In genomic region chr15:88677568-88677967, GRCm38 (mm10) we compare ENCODE assay signal across 18 mouse cellular contexts. TPM values are rescaled to one million over a fixed set of nuclear protein-coding genes. Genes with fewer than 3 reads are reported as not detected.
DNase-seq lines count a peak whose midpoint lies in the region; ATAC-seq and TF ChIP-seq lines count a peak whose summit lies in the region.
"Had no signal": no experiment of that assay in that cellular context is flagged by ENCODE, and none has a peak within 500 bp of the region (broad histone marks: within the 10 kb centered on the region; RNA-seq: fewer than 3 reads in every experiment).

No protein-coding gene starts in this region.

- DNase-seq in cerebellum, postnatal 4 days (ENCODE audit: low spot score in 2 of 2) = no peak
- peak in 1 of 2 experiments; percentile 46 for DNase-seq in layer of hippocampus, adult 2 months (ENCODE audit: low spot score in 2 of 2)
- no peak for DNase-seq in layer of hippocampus, adult 8-10 months (ENCODE audit: low spot score in 2 of 2)
- peak; percentile 37 for DNase-seq in cerebellum, adult 8-10 months
- peak; percentile 49 to 56 for DNase-seq in cerebellum, postnatal 36 days
- DNase-seq in gastrocnemius, adult 2 months = no peak
- DNase-seq in urinary bladder, postnatal 4 days (ENCODE audit: low spot score in 2 of 2) = no peak
- DNase-seq: adrenal gland, postnatal 14 days; heart, postnatal 10 days; kidney, postnatal 25 days; liver, postnatal 0 days; lung, postnatal 10 days had no signal

- intact Hi-C loops in gastrocnemius, adult 2 months (cut with DNase I) = no loop called here

- H3K4me3 ChIP-seq in layer of hippocampus, adult 2 months = no peak overlapping the region
- no peak overlapping the region for H3K4me3 ChIP-seq in gastrocnemius, adult 2 months
- H3K4me3 ChIP-seq: embryonic facial prominence, embryonic 15.5 days; forebrain, embryonic 15.5 days; hindbrain, embryonic 12.5 days; neural tube, embryonic 15.5 days had no signal

- 0 out of 2 replicates have a peak, but pooled peaks have one; percentile 66 for ATAC-seq in cerebellum, adult (ENCODE audit: insufficient number of reproducible peaks, low FRiP score, low TSS enrichment)
- ATAC-seq: forebrain, embryonic 15.5 days; intestine, postnatal 0 days; liver, postnatal 0 days had no signal

- H3K27ac ChIP-seq in layer of hippocampus, adult 2 months = peak overlapping the region; percentile 49; the same call in 1 of the 2 replicates
- H3K27ac ChIP-seq in gastrocnemius, adult 2 months = no peak overlapping the region
- H3K27ac ChIP-seq: embryonic facial prominence, embryonic 15.5 days; forebrain, embryonic 15.5 days; hindbrain, embryonic 12.5 days; neural tube, embryonic 15.5 days had no signal

- peak; percentile 18; the same call in 1 of the 2 replicates for TF ChIP-seq CTCF in layer of hippocampus, adult 2 months (conservative IDR thresholded peaks at IDR 0.05)
- TF ChIP-seq CTCF in gastrocnemius, adult 2 months (IDR thresholded peaks at IDR 0.05) = no peak

RNA-seq across cellular contexts. Expression of gene Brd1, which starts 56.5 kb away (rescaled TPM):
- total RNA-seq in layer of hippocampus, adult 2 months (2021) = 10 to 100 TPM; 52.5 to 60.6 TPM
- 10 to 100 TPM; 50.8 to 56.4 (median 54.1) TPM for total RNA-seq in layer of hippocampus, adult 8-10 months (2022)
- total RNA-seq in gastrocnemius, adult 2 months (2021) = 10 to 100 TPM; 25.0 to 25.4 TPM

Comparison
In these comparisons a context has a peak if more than half of its experiments do, and no peak if none do; other contexts are left out.
1. DNase-seq: peak in cerebellum, adult 8-10 months (single experiment) and cerebellum, postnatal 36 days (2 of 2); none in cerebellum, postnatal 4 days (0 of 2), layer of hippocampus, adult 8-10 months (0 of 2), gastrocnemius, adult 2 months (single experiment) and urinary bladder, postnatal 4 days (0 of 2).